Mouse (Mus musculus): ENCODE results near the gene Sorcs2. TPM values are rescaled to one million over a fixed set of nuclear protein-coding genes. Genes with fewer than 3 reads are reported as not detected.

Sorcs2 gene
- polyA plus RNA-seq, 1 experiment from 2014 or later, result 11.5 TPM

DNA sequence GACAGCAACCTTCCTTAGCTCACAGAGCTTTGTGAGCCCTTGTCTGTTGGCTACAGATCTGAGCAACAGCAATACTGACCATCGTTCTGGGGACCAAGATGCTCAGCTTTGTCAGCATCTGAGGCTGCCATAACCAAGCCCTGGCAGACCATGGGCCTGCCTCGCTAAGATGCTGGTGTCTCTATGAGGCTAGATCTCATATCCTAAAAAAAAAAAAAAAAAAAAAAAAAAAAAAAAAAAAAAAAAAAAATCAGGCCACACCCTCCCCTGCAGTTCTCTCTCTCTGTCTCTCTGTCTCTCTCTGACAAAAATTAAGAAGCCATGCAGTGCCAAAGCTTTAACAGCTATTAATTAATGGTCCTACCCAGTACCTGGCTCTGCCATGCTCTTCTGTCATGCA lies 251.3 kb downstream of the Sorcs2 start:
- Histone ChIP-seq H3K4me1 (replicated peaks; ENCODE audit: control insufficient read depth, insufficient read depth, low read length) (no peaks in the 10 kb centered on the region; the same call in 1 of the 2 replicates), H3K27ac (no peak overlapping the region), H3K9ac (no peak overlapping the region), H3K4me3 (replicated peaks; ENCODE audit: low read length) (no peak overlapping the region), H3K9me3 (ENCODE audit: control insufficient read depth, low read length) (no peaks in the 10 kb centered on the region), H3K36me3 (replicated peaks; ENCODE audit: control insufficient read depth, insufficient read depth) (no peaks in the 10 kb centered on the region), H3K4me2 (replicated peaks) (no peak overlapping the region), H3K27me3 (ENCODE audit: control insufficient read depth, insufficient read depth, low read length) (no peaks in the 10 kb centered on the region)
- ATAC-seq (ENCODE audit: low FRiP score) (no peak), DNase-seq (ENCODE audit: low spot score) (no peak)
- 83% methylated on average over 2 of the region's 2 CpGs for WGBS

DNA sequence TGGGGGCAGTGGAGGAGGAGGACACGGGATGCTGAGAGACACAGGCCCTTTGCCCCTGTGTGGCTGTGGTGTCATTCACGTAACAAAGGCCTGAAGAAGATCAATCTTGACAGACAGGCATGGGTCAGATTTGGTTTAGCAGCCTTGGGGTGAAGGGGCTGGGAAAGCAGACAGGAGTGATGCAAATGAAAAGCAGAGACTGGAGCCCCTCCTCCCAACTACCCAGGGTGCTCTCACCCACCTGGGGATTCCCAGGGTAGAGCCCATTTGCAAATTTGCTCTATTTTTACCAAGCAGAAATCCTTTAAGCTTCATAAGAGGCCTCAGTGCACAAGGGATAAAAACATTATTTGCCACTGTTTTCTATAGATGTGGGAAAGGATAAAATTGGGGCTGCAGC lies 253.4 kb downstream of the Sorcs2 start:
- 24% methylated on average over 2 of the region's 2 CpGs for WGBS
- H3K4me1 ChIP-seq (replicated peaks; ENCODE audit: control insufficient read depth, insufficient read depth, low read length), result no peaks in the 10 kb centered on the region; the same call in 1 of the 2 replicates
- DNase-seq (ENCODE audit: low spot score) (no peak), ATAC-seq (ENCODE audit: low FRiP score) (no peak)
- no peak overlapping the region for H3K4me3 ChIP-seq (replicated peaks; ENCODE audit: low read length)
- no peaks in the 10 kb centered on the region for H3K9me3 ChIP-seq (ENCODE audit: control insufficient read depth, low read length)
- H3K27ac ChIP-seq, result no peak overlapping the region
- no peaks in the 10 kb centered on the region for H3K27me3 ChIP-seq (ENCODE audit: control insufficient read depth, insufficient read depth, low read length)
- H3K36me3 ChIP-seq (replicated peaks; ENCODE audit: control insufficient read depth, insufficient read depth), result no peaks in the 10 kb centered on the region
- no peak overlapping the region for H3K4me2 ChIP-seq (replicated peaks)
- no peak overlapping the region for H3K9ac ChIP-seq

GRCm38 (mm10) chr5:36141676-36142255 lies 256.2 kb downstream of the Sorcs2 start:
- Histone ChIP-seq H3K9me3 (ENCODE audit: control insufficient read depth, low read length) (no peaks in the 10 kb centered on the region), H3K36me3 (replicated peaks; ENCODE audit: control insufficient read depth, insufficient read depth) (no peaks in the 10 kb centered on the region), H3K4me1 (replicated peaks; ENCODE audit: control insufficient read depth, insufficient read depth, low read length) (no peaks in the 10 kb centered on the region; the same call in 1 of the 2 replicates), H3K27ac (no peak overlapping the region), H3K4me3 (replicated peaks; ENCODE audit: low read length) (no peak overlapping the region), H3K4me2 (replicated peaks) (no peak overlapping the region), H3K27me3 (ENCODE audit: control insufficient read depth, insufficient read depth, low read length) (no peaks in the 10 kb centered on the region), H3K9ac (no peak overlapping the region)
- 42% methylated on average over 6 of the region's 6 CpGs for WGBS
- DNase-seq (ENCODE audit: low spot score) (no peak), ATAC-seq (ENCODE audit: low FRiP score) (peak; percentile 57)

DNA sequence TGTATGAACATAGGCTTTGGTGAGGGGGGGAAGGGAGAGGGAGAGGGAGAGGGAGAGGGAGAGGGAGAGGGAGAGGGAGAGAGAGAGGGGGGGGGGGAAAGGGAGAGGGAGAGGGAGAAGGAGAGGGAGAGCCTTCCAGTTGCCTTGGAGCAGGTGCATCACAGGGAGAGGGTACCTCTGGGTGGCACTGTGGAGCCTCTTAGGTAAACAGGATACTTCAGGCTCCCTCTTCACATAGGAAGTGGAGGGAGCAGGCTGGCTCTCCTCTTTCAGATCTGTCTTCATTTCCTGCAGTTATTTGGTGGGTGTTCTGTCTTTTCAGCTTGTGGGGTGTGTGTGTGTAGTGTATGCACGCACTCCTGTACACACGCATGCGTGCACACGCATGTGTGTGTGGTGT lies 256.8 kb downstream of the Sorcs2 start:
- Histone ChIP-seq H3K9me3 (ENCODE audit: control insufficient read depth, low read length) (no peaks in the 10 kb centered on the region), H3K27me3 (ENCODE audit: control insufficient read depth, insufficient read depth, low read length) (no peaks in the 10 kb centered on the region), H3K4me3 (replicated peaks; ENCODE audit: low read length) (no peak overlapping the region), H3K4me2 (replicated peaks) (no peak overlapping the region), H3K4me1 (replicated peaks; ENCODE audit: control insufficient read depth, insufficient read depth, low read length) (no peaks in the 10 kb centered on the region; the same call in 1 of the 2 replicates), H3K27ac (no peak overlapping the region), H3K36me3 (replicated peaks; ENCODE audit: control insufficient read depth, insufficient read depth) (no peaks in the 10 kb centered on the region), H3K9ac (no peak overlapping the region)
- no peak for DNase-seq (ENCODE audit: low spot score)
- WGBS, result 95% methylated on average over 4 of the region's 4 CpGs
- ATAC-seq (ENCODE audit: low FRiP score), result no peak

DNA sequence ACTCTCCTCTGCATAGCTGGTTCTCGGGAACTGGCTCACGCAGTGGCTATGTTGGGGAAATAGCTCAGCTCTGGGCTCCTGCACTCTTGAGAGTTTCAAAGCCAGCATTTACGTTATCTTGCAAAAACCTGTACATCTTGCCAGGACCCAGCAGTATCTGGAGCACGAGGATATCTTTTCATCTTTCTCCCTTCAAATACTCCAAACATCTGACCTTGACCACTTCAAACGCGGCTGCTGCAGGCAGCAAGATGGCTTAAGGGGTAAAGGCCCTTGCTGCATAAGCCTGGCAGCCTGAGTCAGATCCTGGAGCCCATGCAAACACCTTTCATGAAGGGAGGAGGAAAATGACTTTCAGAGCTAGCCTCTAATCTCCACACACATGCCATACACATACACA lies 258.2 kb downstream of the Sorcs2 start:
- H3K9me3 ChIP-seq (ENCODE audit: control insufficient read depth, low read length), result no peaks in the 10 kb centered on the region
- no peak overlapping the region for H3K9ac ChIP-seq
- no peak for DNase-seq (ENCODE audit: low spot score)
- no peak overlapping the region for H3K4me3 ChIP-seq (replicated peaks; ENCODE audit: low read length)
- ATAC-seq (ENCODE audit: low FRiP score), result no peak
- no peaks in the 10 kb centered on the region for H3K36me3 ChIP-seq (replicated peaks; ENCODE audit: control insufficient read depth, insufficient read depth)
- no peak overlapping the region for H3K27ac ChIP-seq
- no peaks in the 10 kb centered on the region; the same call in 1 of the 2 replicates for H3K4me1 ChIP-seq (replicated peaks; ENCODE audit: control insufficient read depth, insufficient read depth, low read length)
- WGBS, result 84% methylated on average over 6 of the region's 6 CpGs
- no peak overlapping the region for H3K4me2 ChIP-seq (replicated peaks)
- H3K27me3 ChIP-seq (ENCODE audit: control insufficient read depth, insufficient read depth, low read length), result no peaks in the 10 kb centered on the region

DNA sequence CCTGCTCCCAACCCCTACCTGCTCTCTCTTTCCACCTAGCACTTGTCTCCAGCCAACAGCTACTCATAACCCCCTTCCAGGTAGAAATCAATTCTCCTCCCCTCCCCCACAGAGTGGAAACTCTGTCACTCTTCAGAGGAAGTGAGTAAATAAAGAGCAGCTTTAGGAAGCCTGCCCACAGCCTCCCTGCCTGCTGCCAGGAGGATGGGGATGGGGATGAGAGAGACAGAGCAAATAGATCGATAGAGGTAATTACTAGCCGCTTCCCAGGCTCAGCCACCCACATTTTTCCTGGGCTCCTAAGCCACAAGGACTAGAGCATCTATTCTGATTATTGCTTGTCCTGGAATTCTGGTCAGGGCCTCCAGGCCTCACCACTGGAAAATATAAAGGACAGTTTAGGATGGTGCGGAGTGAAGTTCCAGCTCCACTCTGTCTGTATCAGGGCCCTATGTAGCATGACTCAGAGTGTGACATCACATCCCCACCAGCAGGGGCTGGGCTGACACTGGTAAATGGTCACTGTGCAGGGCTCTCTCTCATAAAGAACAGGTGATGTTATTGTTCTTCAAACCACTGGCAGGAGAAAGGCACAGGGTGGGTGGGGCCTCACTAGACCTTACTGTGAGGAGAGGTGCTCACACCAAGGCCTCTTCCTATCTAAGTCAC lies 261.9 kb downstream of the Sorcs2 start:
- peaks cover 3% of the 10 kb centered on the region; the same call in 1 of the 2 replicates for H3K4me1 ChIP-seq (replicated peaks; ENCODE audit: control insufficient read depth, insufficient read depth, low read length)
- no peak for DNase-seq (ENCODE audit: low spot score)
- H3K9ac ChIP-seq, result no peak overlapping the region
- H3K36me3 ChIP-seq (replicated peaks; ENCODE audit: control insufficient read depth, insufficient read depth), result no peaks in the 10 kb centered on the region
- WGBS, result 79% methylated on average over 3 of the region's 3 CpGs
- H3K4me3 ChIP-seq (replicated peaks; ENCODE audit: low read length), result no peak overlapping the region
- no peak overlapping the region for H3K4me2 ChIP-seq (replicated peaks)
- H3K27ac ChIP-seq, result no peak overlapping the region
- no peaks in the 10 kb centered on the region for H3K27me3 ChIP-seq (ENCODE audit: control insufficient read depth, insufficient read depth, low read length)
- H3K9me3 ChIP-seq (ENCODE audit: control insufficient read depth, low read length), result no peaks in the 10 kb centered on the region
- 0 out of 2 replicates have a peak, but pooled peaks have one; percentile 38 for ATAC-seq (ENCODE audit: low FRiP score)

- WGBS, result 89% methylated on average over 6 of the region's 6 CpGs
- no peak overlapping the region for H3K27ac ChIP-seq
- ATAC-seq (ENCODE audit: low FRiP score) (no peak), DNase-seq (ENCODE audit: low spot score) (no peak)
- no peaks in the 10 kb centered on the region for H3K9me3 ChIP-seq (ENCODE audit: control insufficient read depth, low read length)
- H3K27me3 ChIP-seq (ENCODE audit: control insufficient read depth, insufficient read depth, low read length), result no peaks in the 10 kb centered on the region
- peaks cover 17% of the 10 kb centered on the region; the same call in 1 of the 2 replicates for H3K4me1 ChIP-seq (replicated peaks; ENCODE audit: control insufficient read depth, insufficient read depth, low read length)
- H3K36me3 ChIP-seq (replicated peaks; ENCODE audit: control insufficient read depth, insufficient read depth), result no peaks in the 10 kb centered on the region
- H3K9ac ChIP-seq, result no peak overlapping the region
- H3K4me3 ChIP-seq (replicated peaks; ENCODE audit: low read length), result no peak overlapping the region
- no peak overlapping the region for H3K4me2 ChIP-seq (replicated peaks)
Observed at GRCm38 (mm10) chr5:36134302-36134701, 263.6 kb downstream of the Sorcs2 start.

GRCm38 (mm10) chr5:36133893-36134292 lies 264.0 kb downstream of the Sorcs2 start:
- no peak overlapping the region for H3K4me3 ChIP-seq (replicated peaks; ENCODE audit: low read length)
- H3K36me3 ChIP-seq (replicated peaks; ENCODE audit: control insufficient read depth, insufficient read depth), result no peaks in the 10 kb centered on the region
- H3K9me3 ChIP-seq (ENCODE audit: control insufficient read depth, low read length), result no peaks in the 10 kb centered on the region
- H3K4me1 ChIP-seq (replicated peaks; ENCODE audit: control insufficient read depth, insufficient read depth, low read length), result peaks cover 17% of the 10 kb centered on the region; the same call in 1 of the 2 replicates
- H3K9ac ChIP-seq, result no peak overlapping the region
- DNase-seq (ENCODE audit: low spot score), result no peak
- ATAC-seq (ENCODE audit: low FRiP score), result no peak
- no peak overlapping the region for H3K27ac ChIP-seq
- H3K4me2 ChIP-seq (replicated peaks), result no peak overlapping the region
- WGBS, result 80% methylated on average over 2 of the region's 2 CpGs
- H3K27me3 ChIP-seq (ENCODE audit: control insufficient read depth, insufficient read depth, low read length), result no peaks in the 10 kb centered on the region

GRCm38 (mm10) chr5:36130393-36131011 lies 267.4 kb downstream of the Sorcs2 start:
- peaks cover 17% of the 10 kb centered on the region; the same call in 1 of the 2 replicates for H3K4me1 ChIP-seq (replicated peaks; ENCODE audit: control insufficient read depth, insufficient read depth, low read length)
- no peaks in the 10 kb centered on the region for H3K36me3 ChIP-seq (replicated peaks; ENCODE audit: control insufficient read depth, insufficient read depth)
- ATAC-seq (ENCODE audit: low FRiP score) (peak; percentile 81), DNase-seq (ENCODE audit: low spot score) (peak; percentile 44)
- no peaks in the 10 kb centered on the region for H3K9me3 ChIP-seq (ENCODE audit: control insufficient read depth, low read length)
- H3K27ac ChIP-seq, result peak overlapping the region; percentile 58
- no peak overlapping the region for H3K9ac ChIP-seq
- H3K27me3 ChIP-seq (ENCODE audit: control insufficient read depth, insufficient read depth, low read length), result no peaks in the 10 kb centered on the region
- 25% methylated on average over 8 of the region's 8 CpGs for WGBS
- H3K4me2 ChIP-seq (replicated peaks), result no peak overlapping the region
- no peak overlapping the region for H3K4me3 ChIP-seq (replicated peaks; ENCODE audit: low read length)

Measured in hindbrain, embryonic 14.5 days (tissue).